Mouse (Mus musculus): Measurements from ENCODE around the gene Rnf182. TPM values are rescaled to one million over a fixed set of nuclear protein-coding genes. Genes with fewer than 3 reads are reported as not detected.

Gene Rnf182
- under 1 TPM; 0.54 to 0.56 TPM for total RNA-seq (2021)
- long read RNA-seq, experiment 1, result 0 reads
- long read RNA-seq, experiment 2, partial matches to known transcripts, result 0 of 1 reads
- long read RNA-seq, experiment 2, other reads (novel, unspliced or antisense), result 1 of 1 reads

- peak; percentile 47 to 61 for DNase-seq (ENCODE audit: low spot score in 2 of 2)
Measured at GRCm38 (mm10) chr13:43615577-43616254, at the start of gene Rnf182. Gene Rnf182, plus strand, starts transcription at chr13:43615710.

GRCm38 (mm10) chr13:43566184-43566583 lies 49.3 kb upstream of the Rnf182 start:
- DNase-seq (ENCODE audit: low spot score in 2 of 2), result no peak

GRCm38 (mm10) chr13:43567141-43567891 lies 48.2 kb upstream of the Rnf182 start:
- no peak for DNase-seq (ENCODE audit: low spot score in 2 of 2)

GRCm38 (mm10) chr13:43573979-43574378 lies 41.5 kb upstream of the Rnf182 start:
- DNase-seq (ENCODE audit: low spot score in 2 of 2), result no peak

GRCm38 (mm10) chr13:43575431-43575830 lies 40.1 kb upstream of the Rnf182 start:
- no peak for DNase-seq (ENCODE audit: low spot score in 2 of 2)

GRCm38 (mm10) chr13:43577254-43577653 lies 38.3 kb upstream of the Rnf182 start:
- no peak for DNase-seq (ENCODE audit: low spot score in 2 of 2)

GRCm38 (mm10) chr13:43577766-43578165 lies 37.7 kb upstream of the Rnf182 start:
- no peak for DNase-seq (ENCODE audit: low spot score in 2 of 2)

- DNase-seq (ENCODE audit: low spot score in 2 of 2), result peak; percentile 50 to 58
Measured at GRCm38 (mm10) chr13:43579740-43580139, 35.8 kb upstream of the Rnf182 start.

- DNase-seq (ENCODE audit: low spot score in 2 of 2), result no peak
Measured at GRCm38 (mm10) chr13:43580661-43581060, 34.8 kb upstream of the Rnf182 start.

- no peak for DNase-seq (ENCODE audit: low spot score in 2 of 2)
Measured at GRCm38 (mm10) chr13:43582961-43583360, 32.5 kb upstream of the Rnf182 start.

- DNase-seq (ENCODE audit: low spot score in 2 of 2), result no peak
Measured at GRCm38 (mm10) chr13:43583504-43583903, 32.0 kb upstream of the Rnf182 start.

GRCm38 (mm10) chr13:43585335-43585734 lies 30.2 kb upstream of the Rnf182 start:
- no peak for DNase-seq (ENCODE audit: low spot score in 2 of 2)

- no peak for DNase-seq (ENCODE audit: low spot score in 2 of 2)
Measured at GRCm38 (mm10) chr13:43586966-43587365, 28.5 kb upstream of the Rnf182 start.

GRCm38 (mm10) chr13:43587844-43588840 lies 27.4 kb upstream of the Rnf182 start:
- DNase-seq (ENCODE audit: low spot score in 2 of 2), result no peak

- no peak for DNase-seq (ENCODE audit: low spot score in 2 of 2)
Measured at GRCm38 (mm10) chr13:43591828-43592680, 23.5 kb upstream of the Rnf182 start.

- DNase-seq (ENCODE audit: low spot score in 2 of 2), result no peak
Measured at GRCm38 (mm10) chr13:43592681-43593068, 22.8 kb upstream of the Rnf182 start.

- DNase-seq (ENCODE audit: low spot score in 2 of 2), result peak; percentile 38 to 54
Measured at GRCm38 (mm10) chr13:43595896-43596295, 19.6 kb upstream of the Rnf182 start.

- no peak for DNase-seq (ENCODE audit: low spot score in 2 of 2)
Measured at GRCm38 (mm10) chr13:43600967-43601366, 14.5 kb upstream of the Rnf182 start.

GRCm38 (mm10) chr13:43602440-43602839 lies 13.1 kb upstream of the Rnf182 start:
- DNase-seq (ENCODE audit: low spot score in 2 of 2), result no peak

- DNase-seq (ENCODE audit: low spot score in 2 of 2), result no peak
Measured at GRCm38 (mm10) chr13:43603042-43603441, 12.5 kb upstream of the Rnf182 start.

All from adrenal gland, adult 18-20 months (tissue).